Mouse (Mus musculus) CH12.LX (cell line): ENCODE measurements around the gene Il2ra. TPM values are rescaled to one million over a fixed set of nuclear protein-coding genes. Genes with fewer than 3 reads are reported as not detected.

ENCODE experiments used
- DNase-seq: peaks from one replicate; pipeline ENCODE4 v3.0.0-alpha.2; 2013; ENCODE audit errors: extremely low read depth
- H3K27ac ChIP-seq: 2 replicates; pipeline ENCODE4 v1.5.1; 2012; ENCODE audit warnings: low read depth, mild to moderate bottlenecking, control low read depth, moderate library complexity; ENCODE audit not compliant: insufficient read depth
- H3K27me3 ChIP-seq: replicated peaks from 2 replicates; pipeline ENCODE3; 2012; ENCODE audit warnings: inconsistent platforms
- H3K36me3 ChIP-seq, 2 experiments: replicated peaks in 1 of 2; 2 replicates each; pipeline versions ENCODE3 to v1.6.1; 2012; ENCODE audit warnings: inconsistent platforms in 1 of 2, low read length in 1 of 2, mild to moderate bottlenecking in 1 of 2, mixed read lengths in 1 of 2, moderate library complexity in 1 of 2; ENCODE audit not compliant: control insufficient read depth in 1 of 2, insufficient read depth in 1 of 2
- H3K4me1 ChIP-seq, 2 experiments: 2 replicates each; pipeline ENCODE4 v1.6.1; 2012; ENCODE audit warnings: inconsistent platforms in 1 of 2, moderate library complexity in 1 of 2; ENCODE audit not compliant: insufficient read depth in 2 of 2, control insufficient read depth in 1 of 2
- H3K4me2 ChIP-seq: 2 replicates; pipeline ENCODE4 v1.6.1; 2012; ENCODE audit warnings: low read depth, mild to moderate bottlenecking, control low read depth; ENCODE audit not compliant: poor library complexity, insufficient read depth, severe bottlenecking
- H3K4me3 ChIP-seq, 3 experiments: fragments of 150-350 bp in 1 of 3; sonication (generic) in 1 of 3; replicated peaks in 1 of 3; 2 replicates each; pipeline versions ENCODE3 to v1.5.1; 2011 to 2012; ENCODE audit warnings: low read depth in 2 of 3, low read length in 2 of 3, mild to moderate bottlenecking in 2 of 3, moderate library complexity in 2 of 3, control low read depth in 1 of 3, improper control_type of control experiment in 1 of 3, inconsistent platforms in 1 of 3, mixed read lengths in 1 of 3; ENCODE audit not compliant: poor library complexity in 1 of 3
- H3K79me2 ChIP-seq: replicated peaks from 2 replicates; pipeline ENCODE4 v1.6.1; 2012; ENCODE audit warnings: mild to moderate bottlenecking, moderate library complexity; ENCODE audit not compliant: control insufficient read depth, poor library complexity, insufficient read depth, severe bottlenecking; ENCODE audit errors: extremely low read depth
- H3K9ac ChIP-seq: 2 replicates; pipeline ENCODE4 v1.6.1; 2012; ENCODE audit warnings: low read depth, mild to moderate bottlenecking, control low read depth, moderate library complexity; ENCODE audit not compliant: insufficient read depth
- H3K9me3 ChIP-seq: replicated peaks from 2 replicates; pipeline ENCODE3; 2012; ENCODE audit warnings: low read length, inconsistent platforms, mixed read lengths
- BHLHE40 ChIP-seq: IDR thresholded peaks from 2 replicates; pipeline ENCODE4 v1.6.1; 2011; ENCODE audit warnings: mild to moderate bottlenecking, low read depth, low read length, improper control_type of control experiment
- CTCF ChIP-seq, 2 experiments: IDR thresholded peaks in 1 of 2; conservative IDR thresholded peaks in 1 of 2; 2 replicates each; pipeline ENCODE4 v1.5.1; 2011 to 2012; ENCODE audit warnings: low read depth in 2 of 2, low read length in 2 of 2, improper control_type of control experiment in 1 of 2, inconsistent platforms in 1 of 2, mild to moderate bottlenecking in 1 of 2, moderate library complexity in 1 of 2
- E2F4 ChIP-seq: IDR thresholded peaks from 2 replicates; pipeline ENCODE4 v1.6.1; 2011; ENCODE audit warnings: low read depth, low read length, improper control_type of control experiment; ENCODE audit not compliant: insufficient replicate concordance
- EP300 ChIP-seq: IDR thresholded peaks from 2 replicates; pipeline ENCODE4 v1.6.1; 2011; ENCODE audit warnings: low read length, improper control_type of control experiment
- ETS1 ChIP-seq: conservative IDR thresholded peaks from 2 replicates; pipeline ENCODE4 v1.6.1; 2012; ENCODE audit warnings: low read depth, mild to moderate bottlenecking, inconsistent platforms, low read length, improper control_type of control experiment, moderate library complexity
- HCFC1 ChIP-seq: IDR thresholded peaks from 2 replicates; pipeline ENCODE4 v1.6.1; 2012; ENCODE audit warnings: low read depth, mild to moderate bottlenecking, inconsistent platforms, low read length, improper control_type of control experiment
- JUN ChIP-seq: IDR thresholded peaks from 2 replicates; pipeline ENCODE4 v1.6.1; 2011; ENCODE audit warnings: low read depth, mild to moderate bottlenecking, low read length, improper control_type of control experiment, moderate library complexity; ENCODE audit not compliant: insufficient read depth
- KAT2A ChIP-seq: IDR thresholded peaks from 2 replicates; pipeline ENCODE4 v1.6.1; 2012; ENCODE audit warnings: low read length, improper control_type of control experiment, inconsistent platforms; ENCODE audit not compliant: insufficient replicate concordance
- MAFK ChIP-seq: IDR thresholded peaks from 2 replicates; pipeline ENCODE4 v1.6.1; 2011; ENCODE audit warnings: low read length, improper control_type of control experiment; ENCODE audit not compliant: insufficient replicate concordance
- MAX ChIP-seq: IDR thresholded peaks from 2 replicates; pipeline ENCODE4 v1.6.1; 2011; ENCODE audit warnings: low read length, improper control_type of control experiment
- MEF2A ChIP-seq: IDR thresholded peaks from 2 replicates; pipeline ENCODE4 v1.6.1; 2014; ENCODE audit warnings: low read depth, mild to moderate bottlenecking, inconsistent platforms, low read length, improper control_type of control experiment, borderline replicate concordance
- MXI1 ChIP-seq: IDR thresholded peaks from 2 replicates; pipeline ENCODE4 v1.6.1; 2011; ENCODE audit warnings: mild to moderate bottlenecking, low read depth, low read length, improper control_type of control experiment
- NELFE ChIP-seq: IDR thresholded peaks from 2 replicates; pipeline ENCODE4 v1.6.1; 2011; ENCODE audit warnings: low read depth, low read length, improper control_type of control experiment
- POLR2A ChIP-seq: IDR thresholded peaks from 2 replicates; pipeline ENCODE4 v1.6.1; 2011; ENCODE audit warnings: low read depth, mild to moderate bottlenecking, improper control_type of control experiment, low read length
- POLR2AphosphoS2 ChIP-seq: IDR thresholded peaks from 2 replicates; pipeline ENCODE4 v1.6.1; 2011; ENCODE audit warnings: low read depth, low read length, improper control_type of control experiment
- UBTF ChIP-seq: IDR thresholded peaks from 2 replicates; pipeline ENCODE4 v1.6.1; 2012; ENCODE audit warnings: low read depth, mild to moderate bottlenecking, inconsistent platforms, low read length, improper control_type of control experiment, moderate library complexity
- USF1 ChIP-seq: IDR thresholded peaks from 2 replicates; pipeline ENCODE4 v1.6.1; 2014; ENCODE audit warnings: low read depth, mild to moderate bottlenecking, inconsistent platforms, low read length, improper control_type of control experiment
- USF2 ChIP-seq: conservative IDR thresholded peaks from 2 replicates; pipeline ENCODE4 v1.6.1; 2011; ENCODE audit warnings: low read depth, low read length, improper control_type of control experiment
- ZC3H11A ChIP-seq: IDR thresholded peaks from 2 replicates; pipeline ENCODE4 v1.6.1; 2012; ENCODE audit warnings: low read depth, mild to moderate bottlenecking, inconsistent platforms, low read length, improper control_type of control experiment
- ZKSCAN1 ChIP-seq: IDR thresholded peaks from 2 replicates; pipeline ENCODE4 v1.6.1; 2012; ENCODE audit warnings: low read depth, inconsistent platforms, low read length, improper control_type of control experiment, borderline replicate concordance
- ZMIZ1 ChIP-seq: IDR thresholded peaks from 2 replicates; pipeline ENCODE4 v1.6.1; 2012; ENCODE audit warnings: low read depth, mild to moderate bottlenecking, inconsistent platforms, low read length, improper control_type of control experiment
- ZNF384 ChIP-seq: IDR thresholded peaks from 2 replicates; pipeline ENCODE4 v1.6.1; 2012; ENCODE audit warnings: low read depth, low read length, improper control_type of control experiment, inconsistent platforms
- dilution Hi-C: fragments of 300-500 bp; cut with MboI; formaldehyde crosslinking; loops from 2 replicates; pipeline ENCODE4 v1.14.3; 2020; ENCODE audit warnings: low sequenced_read_pairs; ENCODE audit not compliant: extremely low pct_unique_long_range_greater_than_20kb, extremely low pct_ligation_motif_present
- in situ Hi-C: fragments of 300-500 bp; cut with MboI; formaldehyde crosslinking; loops from 3 replicates; pipeline ENCODE4 v1.14.3; 2019; ENCODE audit warnings: low sequenced_read_pairs, low pct_ligation_motif_present, low pct_unique_long_range_greater_than_20kb, mixed read lengths
- polyA plus RNA-seq: library from polyadenylated mRNA; unstranded; fragments of >175 nt; gene quantifications from 2 replicates; pipeline ENCODE4 v1.2.1, GENCODE M21; 2012; ENCODE audit warnings: low read depth; ENCODE audit not compliant: insufficient read length
- total RNA-seq, 2 experiments: library from RNA; depleted of rRNA; stranded (reverse); fragments of 300-350 nt in 1 of 2; fragments of >200 nt in 1 of 2; gene quantifications; 2 replicates each; pipeline ENCODE4 v1.2.3; 2012 to 2014

Il2ra gene
- total and polyA plus RNA-seq, 3 experiments = 6.0 to 8.8 (median 6.3) TPM

GRCm38 (mm10) chr2:11712483-11712990, 69.9 kb downstream of the Il2ra start:
- Histone ChIP-seq H3K4me3 (no peak overlapping the region), H3K79me2 (no peaks in the 10 kb centered on the region; the same call in 1 of the 2 replicates), H3K27ac (no peak overlapping the region), H3K4me2 (no peak overlapping the region), H3K9me3 (no peaks in the 10 kb centered on the region), H3K9ac (no peak overlapping the region), H3K4me1 (peaks cover 4 to 43% of the 10 kb centered on the region in 2 experiments; a peak in 3 of 4 replicates), H3K27me3 (no peaks in the 10 kb centered on the region), H3K36me3 (peaks cover 0 to 52% of the 10 kb centered on the region in 2 experiments)
- dilution Hi-C loops = no loop called here
- no peak for DNase-seq
- in situ Hi-C loops = loop anchor here (25.0 kb wide), 1 partner anchor 375 kb away; no protein-coding TSS in a partner anchor
- TF ChIP-seq ETS1 (no peak), HCFC1 (no peak), ZKSCAN1 (no peak), EP300 (no peak), POLR2AphosphoS2 (no peak), ZC3H11A (no peak), BHLHE40 (no peak), MEF2A (no peak), KAT2A (no peak), USF2 (no peak), POLR2A (no peak), NELFE (no peak), E2F4 (no peak), JUN (no peak), UBTF (no peak), ZMIZ1 (no peak)

GRCm38 (mm10) chr2:11713021-11713420, 70.4 kb downstream of the Il2ra start:
- Histone ChIP-seq H3K9ac (no peak overlapping the region), H3K79me2 (no peaks in the 10 kb centered on the region; the same call in 1 of the 2 replicates), H3K4me3 (no peak overlapping the region), H3K9me3 (no peaks in the 10 kb centered on the region), H3K36me3 (peaks cover under 1 to 55% of the 10 kb centered on the region in 2 experiments), H3K27ac (no peak overlapping the region), H3K4me1 (peaks cover 3 to 38% of the 10 kb centered on the region in 2 experiments; a peak in 3 of 4 replicates), H3K4me2 (no peak overlapping the region), H3K27me3 (no peaks in the 10 kb centered on the region)
- no peak for DNase-seq
- in situ Hi-C loops = loop anchor here (25.0 kb wide), 1 partner anchor 376 kb away; no protein-coding TSS in a partner anchor
- no peak for TF ChIP-seq MXI1
- no peak for TF ChIP-seq POLR2AphosphoS2
- TF ChIP-seq CTCF (conservative IDR thresholded peaks at IDR 0.05 in 1 of 2, IDR thresholded peaks at IDR 0.05 in 1 of 2; ENCODE audit: low read depth in 2 of 2, low read length in 2 of 2) = no peak
- TF ChIP-seq ZNF384 = no peak
- no peak for TF ChIP-seq ZMIZ1
- no peak for TF ChIP-seq USF1
- TF ChIP-seq ETS1 = no peak
- TF ChIP-seq MAFK = no peak
- no peak for TF ChIP-seq MAX
- TF ChIP-seq POLR2A = no peak
- TF ChIP-seq ZC3H11A = no peak
- dilution Hi-C loops = no loop called here
